Mouse (Mus musculus) thymus, adult 2 months (tissue): ENCODE measurements around the gene Scarb1.

Experiments used
- CTCF ChIP-seq: fragments of 200-500 bp; IDR thresholded peaks from 2 replicates; pipeline ENCODE4 v1.5.1; 2012; ENCODE audit warnings: mild to moderate bottlenecking, control low read depth, low read length, moderate library complexity, borderline replicate concordance; ENCODE audit not compliant: control insufficient read depth, poor library complexity, insufficient read depth; ENCODE audit errors: extremely low read depth
- POLR2A ChIP-seq: fragments of 200-500 bp; IDR thresholded peaks from 2 replicates; pipeline ENCODE4 v1.6.1; 2012; ENCODE audit warnings: mild to moderate bottlenecking, low read length, control low read depth, moderate library complexity; ENCODE audit not compliant: control insufficient read depth, poor library complexity, insufficient read depth; ENCODE audit errors: extremely low read depth

- TF ChIP-seq POLR2A (no peak), CTCF (no peak)
These were observed 34.1 kb downstream of the Scarb1 start for GRCm38 (mm10) chr5:125306824-125307223.
